Mouse (Mus musculus) layer of hippocampus, adult 18-20 months (tissue): ENCODE results near the gene Abhd18. TPM values are rescaled to one million over a fixed set of nuclear protein-coding genes. Genes with fewer than 3 reads are reported as not detected.
"Not testable (repeated sequence)": the region's sequence is repeated elsewhere in the genome, so short reads cannot be mapped to it uniquely, and the experiment has no call there.

Experiments
- DNase-seq, 2 experiments: peaks; one replicate each; pipeline ENCODE4 v3.0.0; 2022; ENCODE audit warnings: low spot score in 2 of 2
- long read RNA-seq: library from polyadenylated mRNA; stranded (forward); transcript quantifications from one replicate; pipeline ENCODE4 v2.0.0, GENCODE M21; 2021
- total RNA-seq, 2 experiments: library from RNA; stranded (reverse); gene quantifications; 2 replicates each; pipeline ENCODE4 v1.2.3; 2021

Abhd18 gene
- total RNA-seq, result 10 to 100 TPM; 10.2 to 12.4 TPM
- long read RNA-seq, transcript Abhd18-201 (13 exons, 3,277 nt), result major isoform, 5 of 8 reads
- long read RNA-seq, partial matches to known transcripts, result 0 of 8 reads
- long read RNA-seq, other reads (novel, unspliced or antisense), result 2 of 8 reads

- not testable (repeated sequence) for DNase-seq
Measured at GRCm38 (mm10) chr3:40846957-40847017, at the start of gene Abhd18. Gene Abhd18 (plus strand): TSS chr3:40846970.

GRCm38 (mm10) chr3:40798054-40798453, 48.7 kb upstream of the Abhd18 start:
- DNase-seq, result no peak

DNA sequence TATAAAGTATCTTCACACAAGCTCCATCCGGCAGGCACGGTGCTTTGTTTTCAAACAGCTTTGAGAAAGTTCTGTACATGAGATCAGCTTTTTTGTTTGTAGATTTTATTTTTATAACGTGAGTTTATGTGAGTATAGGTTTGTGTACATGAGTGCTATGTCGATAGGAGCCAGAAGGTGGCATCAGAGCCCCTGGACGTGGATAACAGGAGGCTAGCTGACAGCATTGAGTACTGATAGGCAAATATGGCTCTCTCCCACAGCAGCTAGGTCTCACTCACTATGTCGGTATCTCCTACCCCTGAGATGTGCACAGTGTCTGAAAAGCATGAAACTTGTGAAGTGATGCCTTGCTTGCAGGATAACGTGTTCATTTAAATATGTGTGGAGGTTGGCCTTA, 48.3 kb upstream of the Abhd18 start:
- DNase-seq, result peak in 1 of 2 experiments; percentile 61

DNA sequence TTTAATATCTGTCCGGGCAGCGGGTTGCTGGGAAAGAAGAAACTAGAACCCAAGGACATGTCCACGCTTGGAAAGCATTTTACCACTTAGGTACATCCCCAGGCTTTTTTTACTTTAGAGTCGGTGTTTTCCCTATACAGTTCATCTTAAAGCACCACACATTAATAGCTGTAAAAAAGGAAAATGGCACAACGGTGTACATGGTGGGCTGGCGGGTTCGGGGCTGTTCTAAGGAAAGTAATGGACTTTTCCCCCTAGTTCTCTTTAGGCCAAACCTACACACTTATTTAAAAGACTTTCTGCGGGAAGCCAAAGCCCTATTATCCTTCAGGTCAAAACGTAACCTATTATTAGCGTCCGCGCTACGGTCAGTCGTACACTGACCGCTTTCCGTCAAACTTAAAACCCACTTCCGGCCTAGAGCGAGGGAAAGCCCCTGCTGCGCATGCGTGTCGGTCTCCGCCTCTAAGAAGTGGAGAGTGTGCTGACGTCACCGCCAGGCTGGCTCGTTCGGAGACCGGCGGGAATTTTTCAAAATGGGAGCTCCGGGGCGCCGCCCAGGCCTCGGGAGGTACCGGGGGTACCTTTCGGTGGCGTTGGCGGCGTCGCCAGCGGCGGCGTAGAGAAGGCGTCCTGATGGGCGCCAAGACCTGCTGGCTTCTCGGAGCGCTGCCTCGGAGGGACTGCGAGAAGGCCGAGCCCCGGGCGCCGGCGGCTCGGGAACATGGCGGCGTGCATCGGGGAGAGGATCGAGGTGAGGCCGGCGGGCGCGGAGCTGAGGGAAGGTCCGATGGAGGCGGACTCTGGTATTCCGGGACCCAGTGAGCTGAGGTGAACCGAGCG, 47.0 kb upstream of the Abhd18 start, which contains the start of gene Plk4:
Plk4 (plus strand) TSS at position 490 of the 843 bp plus-strand sequence.
- DNase-seq, result peak; percentile 90 to 97

DNA sequence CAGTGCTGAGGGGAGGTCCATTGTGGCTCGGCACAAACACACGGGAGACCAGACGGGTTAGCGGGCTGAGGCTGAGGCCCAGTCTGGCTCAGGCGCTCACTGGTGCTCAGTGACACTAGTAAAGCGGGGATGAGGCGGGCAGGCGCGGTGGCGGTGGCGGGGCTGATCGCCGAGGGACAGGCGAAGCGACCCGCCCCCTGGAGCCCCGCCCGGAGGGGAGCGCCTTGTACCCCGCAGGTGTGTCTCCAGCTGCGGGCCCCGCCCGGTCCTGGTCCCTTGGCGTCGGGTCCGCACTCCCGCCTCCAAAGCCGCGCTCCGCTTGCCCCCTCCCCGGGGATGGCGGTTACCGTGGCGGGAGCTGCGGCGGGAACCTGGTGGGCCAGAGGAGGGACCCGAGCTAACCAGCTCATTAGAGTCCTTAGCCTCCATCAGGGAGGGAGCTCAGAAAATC, 46.4 kb upstream of the Abhd18 start:
- DNase-seq, result no peak

GRCm38 (mm10) chr3:40806871-40807270, 39.9 kb upstream of the Abhd18 start:
- DNase-seq, result no peak

- no peak for DNase-seq
Measured at GRCm38 (mm10) chr3:40808686-40809085, 38.1 kb upstream of the Abhd18 start.

DNA sequence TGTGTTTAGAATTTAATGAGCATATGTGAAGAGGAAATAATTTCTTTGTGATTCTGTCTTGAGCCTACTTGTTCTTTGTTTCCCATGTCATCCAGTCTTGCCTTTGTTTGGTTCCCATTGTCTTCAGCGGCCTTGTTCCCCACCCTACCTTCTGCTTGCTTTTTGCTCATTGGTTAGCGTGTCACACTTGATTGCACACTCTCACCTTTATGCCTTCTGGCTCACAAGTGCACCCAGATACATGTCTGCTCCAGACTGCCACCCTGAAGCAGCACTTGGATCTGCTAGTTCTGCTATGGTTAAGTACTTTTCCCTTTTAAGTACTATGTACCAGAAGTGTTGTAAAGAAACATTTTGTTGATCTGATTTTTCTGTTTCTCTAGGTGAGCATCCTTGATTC, 36.9 kb upstream of the Abhd18 start:
- no peak for DNase-seq

- no peak for DNase-seq
Measured at GRCm38 (mm10) chr3:40813275-40813674, 33.5 kb upstream of the Abhd18 start.

DNA sequence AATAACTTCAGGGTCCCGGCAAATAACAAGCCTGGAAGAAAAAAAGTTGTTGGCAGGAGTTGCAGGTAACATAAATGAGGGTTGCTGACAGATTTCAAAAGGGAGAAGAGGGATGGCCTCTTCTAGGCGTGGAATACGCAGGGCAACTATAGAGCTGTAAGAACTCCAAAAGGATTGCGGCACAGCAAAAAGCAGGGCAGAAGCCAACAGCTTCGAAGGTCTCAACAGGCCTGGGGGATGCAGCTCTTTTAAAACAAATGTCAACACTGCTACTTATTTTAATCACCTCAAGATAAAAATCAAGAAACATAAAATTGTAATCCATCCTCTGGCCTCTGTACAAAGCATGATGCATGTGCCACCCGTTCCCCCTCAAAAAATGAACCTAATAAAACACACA, 1.2 kb upstream of the Abhd18 start:
- DNase-seq, result peak in 1 of 2 experiments; percentile 16

- DNase-seq, result peak; percentile 94 to 96
Measured at GRCm38 (mm10) chr3:40846473-40846956, 255 bp upstream of the Abhd18 start, which contains the start of gene Mfsd8. Gene Mfsd8 (minus strand): TSS chr3:40846886.

DNA sequence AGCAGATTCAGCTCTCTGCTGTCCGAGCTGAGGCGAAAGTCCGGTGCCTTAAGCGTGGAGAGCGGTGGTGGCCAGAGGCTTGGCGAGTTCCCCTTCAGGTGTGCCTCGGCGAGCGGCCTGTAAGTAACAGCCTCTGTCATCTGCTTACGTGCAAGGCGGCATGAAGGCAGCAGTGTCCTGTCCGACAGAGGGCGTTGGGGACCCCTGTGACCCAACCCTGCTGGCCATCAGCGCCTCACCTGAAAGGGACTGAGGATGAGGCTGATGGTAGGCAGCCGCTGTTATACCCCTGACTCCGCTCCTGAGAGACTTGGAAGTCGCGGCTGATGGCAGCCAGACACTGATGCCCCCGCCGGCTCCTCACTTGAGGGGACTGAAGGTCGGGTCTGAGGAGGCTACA, 248 bp downstream of the Abhd18 start:
- DNase-seq, result peak; percentile 19 to 57

- not testable (repeated sequence) for DNase-seq
Measured at GRCm38 (mm10) chr3:40847936-40848335, 1.2 kb downstream of the Abhd18 start.

GRCm38 (mm10) chr3:40853123-40853738, 6.5 kb downstream of the Abhd18 start:
- not testable (repeated sequence) for DNase-seq

DNA sequence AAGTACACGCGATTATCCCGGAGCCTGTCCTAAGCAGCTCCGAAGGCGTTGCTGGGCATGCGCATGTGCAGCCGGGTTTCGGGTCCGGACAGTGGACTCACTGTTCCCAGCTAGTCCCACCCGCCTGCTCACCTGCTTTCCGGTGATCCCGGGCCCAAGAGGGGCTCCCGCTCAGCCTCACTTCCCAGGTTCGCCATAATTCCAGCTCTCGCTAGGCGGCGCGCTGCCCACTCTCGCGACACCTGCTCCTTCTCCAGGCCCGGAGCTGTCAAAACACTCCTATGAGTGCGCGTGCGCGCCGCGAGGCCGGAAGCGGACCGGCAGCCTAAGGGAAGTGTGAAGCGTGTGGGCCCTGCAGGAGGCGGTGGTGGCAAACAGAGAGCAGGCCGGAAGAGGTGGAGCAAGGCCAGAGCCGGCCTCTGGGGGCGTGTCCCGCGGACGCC, 47.1 kb downstream of the Abhd18 start:
- DNase-seq, result peak; percentile 97 to 99

GRCm38 (mm10) chr3:40894336-40894735, 47.6 kb downstream of the Abhd18 start:
- not testable (repeated sequence) for DNase-seq

DNA sequence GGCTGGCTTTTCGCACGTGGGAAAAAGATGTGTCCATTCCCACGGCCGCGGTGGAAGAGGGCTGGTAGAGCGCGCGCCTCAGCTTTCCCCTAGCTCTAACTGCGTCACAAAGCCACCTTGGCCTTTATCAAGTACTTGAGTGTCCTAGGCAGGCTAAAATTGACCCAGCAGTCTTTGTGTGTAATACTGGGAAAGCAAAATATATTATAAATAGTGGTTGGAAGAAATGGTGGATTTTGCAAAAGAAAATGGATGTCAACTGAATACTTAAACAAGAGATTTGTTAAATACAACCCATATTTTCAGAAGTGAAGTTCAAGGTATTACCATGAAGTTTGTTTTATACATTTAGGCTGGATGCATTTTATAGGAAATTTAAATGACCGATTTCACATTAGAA, 55.7 kb downstream of the Abhd18 start, which contains the start of gene 1700034I23Rik:
1700034I23Rik (minus strand) TSS at position 101 of the 400 bp plus-strand sequence.
- not testable (repeated sequence) for DNase-seq

DNA sequence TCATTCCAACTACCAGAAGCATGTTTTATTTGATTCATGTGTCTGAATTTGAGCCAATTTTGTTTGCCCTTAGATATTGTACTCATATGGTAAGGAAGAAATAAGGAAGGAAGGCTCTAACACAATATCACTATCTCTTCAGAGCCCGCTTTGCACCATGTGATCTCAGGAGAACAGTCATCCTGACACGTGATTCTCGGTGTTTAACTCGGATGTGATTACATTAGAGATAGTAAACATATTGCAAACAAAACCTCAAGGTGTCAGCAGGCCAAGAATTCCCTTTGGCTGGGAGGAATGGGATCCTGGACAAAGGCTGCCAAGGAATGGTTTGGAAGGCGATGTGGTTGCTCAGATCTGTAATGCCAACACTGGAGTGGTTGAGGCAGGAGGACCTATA, 91.4 kb downstream of the Abhd18 start:
- DNase-seq, result no peak

DNA sequence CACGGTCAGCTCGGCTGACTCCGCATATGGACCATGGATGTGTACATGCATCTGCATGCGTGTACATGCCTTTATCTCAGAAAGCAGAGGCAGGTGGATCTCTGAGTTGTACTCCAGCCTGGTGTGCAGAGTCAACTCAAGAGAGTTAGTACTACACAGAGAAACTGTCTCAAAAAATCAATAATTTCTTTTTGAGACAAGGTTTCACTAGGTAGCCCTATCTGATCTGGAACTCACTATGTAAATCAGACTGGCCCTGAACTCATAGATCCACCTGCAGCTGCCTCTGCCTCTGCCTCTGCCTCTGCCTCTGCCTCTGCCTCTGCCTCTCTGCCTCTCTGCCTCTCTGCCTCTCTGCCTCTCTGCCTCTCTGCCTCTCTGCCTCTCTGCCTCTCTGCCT, 91.8 kb downstream of the Abhd18 start:
- no peak for DNase-seq

DNA sequence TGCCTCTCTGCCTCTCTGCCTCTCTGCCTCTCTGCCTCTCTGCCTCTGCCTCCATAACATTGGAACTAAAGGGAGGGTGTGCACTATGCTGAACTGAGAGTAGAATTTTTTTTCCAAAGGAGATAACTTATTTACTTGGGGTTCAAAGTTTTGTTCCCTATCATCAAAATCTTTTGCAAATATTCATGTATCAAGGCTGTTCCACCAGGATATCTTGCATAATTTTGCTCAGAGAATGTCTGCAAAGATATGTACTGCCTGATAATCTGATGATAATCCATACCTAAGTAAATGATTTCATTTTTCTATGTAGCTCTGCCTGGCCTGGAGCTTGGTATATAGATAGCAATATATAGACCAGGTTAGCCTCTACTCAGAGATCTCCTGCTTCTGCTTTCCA, 92.2 kb downstream of the Abhd18 start:
- DNase-seq, result no peak

GRCm38 (mm10) chr3:40949170-40949902, 102.6 kb downstream of the Abhd18 start, which contains the start of gene Larp1b:
Gene Larp1b (plus strand): TSS chr3:40949828.
- peak; percentile 98 to 99 for DNase-seq
